Mouse (Mus musculus): ENCODE results near the gene Arhgap27. TPM values are rescaled to one million over a fixed set of nuclear protein-coding genes. Genes with fewer than 3 reads are reported as not detected.
A peak's percentile ranks its signal among the peaks of the same experiment; 100 is the strongest.
"Not testable (repeated sequence)": the region's sequence is repeated elsewhere in the genome, so short reads cannot be mapped to it uniquely, and the experiment has no call there.

The Arhgap27 gene
- total RNA-seq (2017): 8.2 and 13.7 TPM in 2 replicates

DNA sequence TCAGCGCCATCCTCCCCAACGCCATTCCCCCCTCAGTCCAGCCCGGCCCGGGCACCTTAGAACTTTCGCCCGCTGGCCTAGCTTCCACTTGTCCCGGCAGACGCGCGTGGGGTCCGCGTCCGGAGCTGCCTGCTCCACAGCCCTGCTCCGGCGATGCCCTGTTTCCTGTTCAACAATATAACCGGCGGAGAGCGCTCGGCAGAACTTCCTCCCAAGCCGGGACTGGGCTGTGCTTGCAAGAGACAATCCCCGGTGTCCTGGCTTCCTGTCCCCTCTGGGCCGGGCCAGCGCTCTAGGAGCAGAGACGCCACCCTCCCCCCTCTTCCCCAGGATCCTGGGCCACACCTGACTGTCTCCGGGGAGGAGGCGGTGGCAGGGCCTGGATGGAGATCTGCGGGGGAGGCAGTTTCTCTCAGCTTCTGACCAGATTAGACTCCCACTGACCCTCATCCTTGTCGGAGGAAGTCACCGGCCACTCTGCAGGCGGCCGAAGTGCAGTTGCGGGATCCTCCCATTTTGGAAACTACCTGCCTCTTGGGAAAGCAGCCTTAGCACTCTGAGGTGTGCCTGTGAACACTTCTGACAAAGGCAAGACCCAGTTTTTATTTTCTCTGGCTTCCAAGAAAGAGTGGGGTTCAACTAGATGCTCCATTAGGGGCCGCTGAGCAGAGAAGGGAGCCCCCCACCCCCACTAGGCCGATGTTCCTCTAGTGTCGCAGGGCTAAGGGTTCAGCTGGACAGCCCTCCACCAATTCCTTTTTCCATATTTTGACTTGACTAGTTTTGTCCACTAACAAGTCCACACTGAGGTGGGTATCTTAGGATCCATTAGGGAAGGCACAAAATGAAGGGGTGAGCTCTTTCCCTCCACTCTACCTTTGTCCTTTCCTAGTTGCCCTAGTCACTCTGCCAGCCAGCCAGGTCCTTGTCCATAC, at the start of gene Arhgap27:
Gene Arhgap27, minus strand, starts transcription at position 479 of the 935 bp plus-strand sequence.
- peak; percentile 13; the same call in 1 of the 2 replicates for ATAC-seq (replicated peaks; ENCODE audit: low read depth, poor library complexity, severe bottlenecking)

DNA sequence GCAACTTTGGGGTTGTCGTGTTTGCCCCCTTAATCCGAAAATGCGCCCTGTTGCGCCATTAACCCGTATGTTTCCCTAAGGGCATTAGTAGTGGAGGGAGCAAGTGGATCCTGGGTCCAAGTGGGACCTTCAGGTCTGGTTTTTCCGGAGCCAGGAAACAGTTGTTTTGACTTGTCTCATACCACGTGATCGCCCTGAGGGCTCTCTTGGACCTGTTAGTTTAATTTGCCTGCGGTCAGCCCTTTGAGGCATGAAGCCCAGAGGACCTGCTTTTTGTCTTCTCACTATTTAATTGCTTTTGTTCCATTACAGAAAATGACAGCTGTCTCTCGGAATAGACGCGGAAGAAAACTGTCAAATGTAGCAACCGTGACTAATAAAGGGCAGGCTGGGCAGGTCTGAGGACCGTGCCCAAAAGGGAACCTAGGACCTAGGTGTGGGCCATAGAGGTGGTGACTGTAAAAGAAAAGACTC, 49.5 kb upstream of the Arhgap27 start:
- ATAC-seq (replicated peaks; ENCODE audit: low read depth, poor library complexity, severe bottlenecking): peak; percentile 40; the same call in 1 of the 2 replicates

GRCm38 (mm10) chr11:103411981-103412949, 48.8 kb upstream of the Arhgap27 start, which contains the start of gene Plekhm1:
Plekhm1 (minus strand) TSS chr11:103412687.
- ATAC-seq (replicated peaks; ENCODE audit: low read depth, poor library complexity, severe bottlenecking): peak; percentile 96

DNA sequence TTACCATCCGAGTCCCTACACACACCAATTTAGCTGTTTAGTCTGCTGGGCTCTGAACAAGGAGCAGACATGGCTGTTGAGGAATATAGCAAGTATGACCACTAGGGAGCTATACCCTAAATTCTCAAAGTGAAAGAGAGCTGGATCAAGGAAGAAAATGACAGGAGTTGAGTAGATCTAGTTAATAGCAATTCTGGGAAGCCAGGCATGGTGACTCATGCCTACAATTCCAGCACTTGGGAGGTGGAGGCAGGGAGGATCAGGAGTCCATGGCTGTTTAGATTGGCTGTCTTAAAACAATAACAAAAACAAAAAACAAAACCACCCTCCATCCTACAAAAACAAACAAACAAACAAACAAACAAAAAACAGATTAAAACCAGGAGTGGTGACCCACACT, 47.8 kb upstream of the Arhgap27 start:
- no peak for ATAC-seq (replicated peaks; ENCODE audit: low read depth, poor library complexity, severe bottlenecking)

GRCm38 (mm10) chr11:103408880-103409279, 45.4 kb upstream of the Arhgap27 start:
- no peak for ATAC-seq (replicated peaks; ENCODE audit: low read depth, poor library complexity, severe bottlenecking)

DNA sequence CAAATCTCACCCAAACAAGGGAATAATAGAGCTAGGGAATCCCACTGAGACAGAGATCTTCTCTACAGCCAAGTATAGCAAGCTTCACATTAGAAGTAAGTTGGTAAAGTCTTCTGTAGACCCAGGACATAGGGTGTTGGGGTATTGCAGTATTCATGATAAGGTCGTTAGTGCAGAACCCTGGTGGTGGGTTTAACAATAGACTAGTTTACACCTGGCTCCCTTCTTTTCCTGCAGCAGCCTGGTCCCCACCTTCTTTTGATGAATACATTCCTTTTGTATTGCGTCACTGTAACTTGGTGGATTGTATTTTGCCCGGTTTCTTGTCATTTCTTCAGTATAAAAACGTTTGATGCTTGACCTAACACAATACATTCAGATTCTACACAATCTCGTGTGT, 43.6 kb upstream of the Arhgap27 start:
- not testable (repeated sequence) for ATAC-seq (replicated peaks; ENCODE audit: low read depth, poor library complexity, severe bottlenecking)

GRCm38 (mm10) chr11:103406551-103406950, 43.1 kb upstream of the Arhgap27 start:
- no peak for ATAC-seq (replicated peaks; ENCODE audit: low read depth, poor library complexity, severe bottlenecking)

- ATAC-seq (replicated peaks; ENCODE audit: low read depth, poor library complexity, severe bottlenecking): no peak
Observed at GRCm38 (mm10) chr11:103405814-103406213, 42.3 kb upstream of the Arhgap27 start.

GRCm38 (mm10) chr11:103404618-103405017, 41.1 kb upstream of the Arhgap27 start:
- no peak for ATAC-seq (replicated peaks; ENCODE audit: low read depth, poor library complexity, severe bottlenecking)

- no peak for ATAC-seq (replicated peaks; ENCODE audit: low read depth, poor library complexity, severe bottlenecking)
Observed at GRCm38 (mm10) chr11:103403776-103404175, 40.3 kb upstream of the Arhgap27 start.

DNA sequence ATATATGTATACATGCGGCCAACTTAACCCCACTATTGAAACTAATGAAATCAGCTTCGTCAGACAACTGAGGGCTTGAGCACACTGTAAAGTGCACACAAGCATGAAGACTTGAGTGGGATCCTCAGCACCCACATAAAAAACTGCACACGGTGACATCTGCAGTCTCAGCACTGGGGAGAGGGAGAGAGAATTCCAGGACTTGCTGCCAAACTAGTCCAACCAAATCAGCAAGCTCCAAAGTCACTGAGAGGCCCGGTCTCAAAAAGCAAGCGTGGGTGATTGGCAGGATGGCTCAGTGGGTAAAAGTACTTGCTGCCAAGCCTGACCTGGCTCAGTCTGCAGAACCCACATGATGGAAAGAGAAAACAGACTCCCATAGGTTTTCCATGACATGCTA, 39.2 kb upstream of the Arhgap27 start:
- ATAC-seq (replicated peaks; ENCODE audit: low read depth, poor library complexity, severe bottlenecking): no peak

DNA sequence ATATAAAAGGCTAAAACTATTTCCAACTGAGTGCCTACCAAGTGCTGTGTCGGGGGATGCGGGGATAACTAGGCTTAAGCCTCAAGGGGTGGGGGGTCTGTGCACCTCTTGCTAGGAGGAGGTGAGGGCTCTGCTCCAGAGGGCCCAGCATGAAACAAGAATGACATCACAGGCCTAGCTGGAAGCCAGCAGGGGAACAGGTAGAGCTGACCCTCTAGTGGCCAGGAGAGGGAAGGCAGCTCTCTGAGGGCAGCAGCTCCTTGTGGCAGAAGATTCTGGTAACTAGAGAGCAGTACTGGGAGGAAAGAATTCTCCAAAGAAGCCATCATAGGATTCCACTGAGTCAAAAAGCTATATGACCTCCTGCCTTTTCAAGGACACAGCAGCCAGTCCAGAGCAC, 38.7 kb upstream of the Arhgap27 start:
- peak; percentile 67 for ATAC-seq (replicated peaks; ENCODE audit: low read depth, poor library complexity, severe bottlenecking)

- ATAC-seq (replicated peaks; ENCODE audit: low read depth, poor library complexity, severe bottlenecking): peak; percentile 61
Observed at GRCm38 (mm10) chr11:103399986-103400385, 36.5 kb upstream of the Arhgap27 start.

- no peak; the same call in 1 of the 2 replicates for ATAC-seq (replicated peaks; ENCODE audit: low read depth, poor library complexity, severe bottlenecking)
Observed at GRCm38 (mm10) chr11:103399050-103399449, 35.6 kb upstream of the Arhgap27 start.

DNA sequence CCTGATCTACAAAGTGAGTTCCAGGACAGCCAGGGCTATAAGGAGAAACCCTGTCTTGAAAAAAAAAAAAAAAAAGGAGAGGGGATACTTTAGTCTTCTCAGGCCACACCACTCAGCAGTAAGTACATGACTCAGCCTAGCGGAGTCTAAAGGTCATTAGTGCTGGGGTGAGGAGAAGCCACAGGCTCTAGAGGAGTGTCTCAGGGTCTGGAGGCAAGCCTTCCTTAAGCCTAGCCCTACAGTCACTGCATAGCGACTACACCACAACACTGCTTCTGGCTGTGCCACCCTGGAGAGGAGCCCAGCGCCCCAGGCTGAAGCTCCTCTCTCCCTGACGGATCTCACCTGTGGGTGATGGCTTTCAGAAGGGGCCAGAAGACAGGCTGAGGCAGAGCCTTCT, 33.2 kb upstream of the Arhgap27 start:
- ATAC-seq (replicated peaks; ENCODE audit: low read depth, poor library complexity, severe bottlenecking): no peak

DNA sequence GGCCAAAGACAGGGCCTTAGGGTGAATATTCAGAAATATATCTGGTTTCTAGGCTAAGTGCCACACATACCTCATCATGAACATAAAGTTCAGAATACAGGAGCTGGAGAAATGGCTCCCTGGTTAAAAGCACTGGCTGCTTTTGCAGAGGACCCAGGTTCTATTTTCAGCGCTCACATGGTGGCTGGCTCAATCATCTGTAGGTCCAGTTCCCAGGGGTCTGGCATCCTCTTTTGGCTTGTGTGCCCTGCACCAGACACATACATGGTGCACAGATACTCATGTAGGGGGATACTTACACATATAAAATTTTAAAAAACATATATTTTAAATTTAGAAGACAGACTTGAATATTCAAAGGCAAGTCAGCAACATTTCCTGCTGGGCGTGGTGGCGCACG, 32.7 kb upstream of the Arhgap27 start:
- no peak for ATAC-seq (replicated peaks; ENCODE audit: low read depth, poor library complexity, severe bottlenecking)

DNA sequence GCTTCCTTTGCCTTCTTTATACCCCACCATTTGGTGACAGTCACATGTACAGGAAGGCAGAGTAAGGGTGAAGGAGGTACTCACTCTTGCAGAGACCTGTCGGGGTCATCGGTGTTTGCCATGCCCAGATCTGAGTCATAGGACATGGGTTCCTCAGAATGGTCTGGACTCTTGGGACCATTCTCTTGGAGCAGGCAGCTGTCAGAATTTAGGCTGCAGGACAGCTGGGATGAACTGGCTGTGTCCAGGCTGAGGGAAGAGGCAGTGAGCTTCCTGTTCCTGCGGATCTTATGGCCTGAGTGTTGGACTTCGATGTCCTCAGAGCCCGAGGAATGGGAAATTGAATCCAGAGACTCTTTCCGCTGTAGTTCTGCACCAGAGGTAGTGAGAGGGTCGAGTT, 31.1 kb upstream of the Arhgap27 start:
- ATAC-seq (replicated peaks; ENCODE audit: low read depth, poor library complexity, severe bottlenecking): no peak

DNA sequence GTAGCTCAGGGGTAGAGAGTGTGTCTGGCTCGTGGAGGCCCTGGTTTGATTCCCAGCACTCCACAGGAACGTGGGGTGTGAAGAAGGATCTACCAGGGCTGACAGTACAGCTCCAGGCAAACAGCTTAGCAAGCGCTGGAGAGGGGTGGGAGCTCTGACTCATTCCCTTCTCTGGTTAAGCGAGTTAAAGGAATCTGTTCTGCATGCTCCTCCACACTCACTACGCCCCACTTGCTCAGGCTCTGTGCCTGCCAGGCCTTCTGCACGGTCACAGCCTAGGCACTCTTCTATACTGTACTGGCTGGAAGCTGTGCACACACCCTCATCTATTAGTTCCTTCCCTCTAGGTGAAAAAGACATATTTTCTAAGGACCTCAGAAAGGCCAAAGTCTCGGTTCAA, 30.5 kb upstream of the Arhgap27 start:
- ATAC-seq (replicated peaks; ENCODE audit: low read depth, poor library complexity, severe bottlenecking): no peak

- ATAC-seq (replicated peaks; ENCODE audit: low read depth, poor library complexity, severe bottlenecking): no peak
Observed at GRCm38 (mm10) chr11:103387870-103388526, 24.5 kb upstream of the Arhgap27 start.

- ATAC-seq (replicated peaks; ENCODE audit: low read depth, poor library complexity, severe bottlenecking): no peak
Observed at GRCm38 (mm10) chr11:103386827-103387226, 23.3 kb upstream of the Arhgap27 start.
